Mouse (Mus musculus) left cerebral cortex, postnatal 10 days (tissue): ENCODE data around the gene Dnah10. TPM values are rescaled to one million over a fixed set of nuclear protein-coding genes. Genes with fewer than 3 reads are reported as not detected.
"Not testable (repeated sequence)": the region's sequence is repeated elsewhere in the genome, so short reads cannot be mapped to it uniquely, and the experiment has no call there.

Experiments
- DNase-seq, 2 experiments: peaks; one replicate each; pipeline ENCODE4 v3.0.0; 2021 to 2022; ENCODE audit warnings: low spot score in 2 of 2, mixed read lengths in 1 of 2; ENCODE audit errors: extremely low spot score in 1 of 2
- intact Hi-C: fragments of 180-260 bp; cut with DNase I; formaldehyde crosslinking; loops from one replicate; pipeline ENCODE4 v1.15.1; 2025
- total RNA-seq, 2 experiments: library from RNA; stranded (reverse); gene quantifications; 2 replicates each; pipeline ENCODE4 v1.2.3; 2021

The Dnah10 gene
- under 1 TPM; 0.75 to 0.90 TPM for total RNA-seq

- DNase-seq, result peak; percentile 15 to 63
- intact Hi-C loops, result no loop called here
Observed at GRCm38 (mm10) chr5:124724997-124725396, at the start of gene Dnah10. Gene Dnah10, plus strand, starts transcription at chr5:124725085.

- intact Hi-C loops, result no loop called here
- no peak for DNase-seq
Observed at GRCm38 (mm10) chr5:124713741-124714140, 11.1 kb upstream of the Dnah10 start.

GRCm38 (mm10) chr5:124715135-124715534 lies 9.8 kb upstream of the Dnah10 start:
- DNase-seq, result peak in 1 of 2 experiments; percentile 70
- intact Hi-C loops, result no loop called here

GRCm38 (mm10) chr5:124717969-124718368 lies 6.9 kb upstream of the Dnah10 start:
- DNase-seq, result no peak
- intact Hi-C loops, result no loop called here

- intact Hi-C loops, result no loop called here
- no peak for DNase-seq
Observed at GRCm38 (mm10) chr5:124718396-124718795, 6.5 kb upstream of the Dnah10 start.

GRCm38 (mm10) chr5:124723125-124723524 lies 1.8 kb upstream of the Dnah10 start:
- intact Hi-C loops, result no loop called here
- no peak for DNase-seq

GRCm38 (mm10) chr5:124729662-124730206 lies 4.8 kb downstream of the Dnah10 start:
- intact Hi-C loops, result loop anchor here (5.0 kb wide), 1 partner anchor 133 kb away; the partner anchor contains the start of genes Ccdc92 and Zfp664
- no peak for DNase-seq

GRCm38 (mm10) chr5:124733961-124734360 lies 9.1 kb downstream of the Dnah10 start:
- no peak for DNase-seq
- intact Hi-C loops, result loop anchor here (5.0 kb wide), 1 partner anchor 128 kb away; the partner anchor contains the start of genes Ccdc92 and Zfp664

GRCm38 (mm10) chr5:124741898-124742599 lies 17.2 kb downstream of the Dnah10 start:
- intact Hi-C loops, result no loop called here

GRCm38 (mm10) chr5:124743841-124744240 lies 19.0 kb downstream of the Dnah10 start:
- no peak for DNase-seq
- intact Hi-C loops, result no loop called here

More at GRCm38 (mm10) chr5:124741898-124742599, 17.2 kb downstream of the Dnah10 start:
- DNase-seq, result no peak

- intact Hi-C loops, result no loop called here
Observed at GRCm38 (mm10) chr5:124746220-124746619, 21.3 kb downstream of the Dnah10 start.

GRCm38 (mm10) chr5:124748296-124748695 lies 23.4 kb downstream of the Dnah10 start:
- intact Hi-C loops, result no loop called here
- no peak for DNase-seq

More at GRCm38 (mm10) chr5:124746220-124746619, 21.3 kb downstream of the Dnah10 start:
- DNase-seq, result no peak

- intact Hi-C loops, result no loop called here
Observed at GRCm38 (mm10) chr5:124751656-124752055, 26.8 kb downstream of the Dnah10 start.

GRCm38 (mm10) chr5:124761011-124761410 lies 36.1 kb downstream of the Dnah10 start:
- DNase-seq, result no peak

More at GRCm38 (mm10) chr5:124751656-124752055, 26.8 kb downstream of the Dnah10 start:
- no peak for DNase-seq

GRCm38 (mm10) chr5:124761787-124762186 lies 36.9 kb downstream of the Dnah10 start:
- DNase-seq, result no peak
- intact Hi-C loops, result no loop called here

More at GRCm38 (mm10) chr5:124761011-124761410, 36.1 kb downstream of the Dnah10 start:
- intact Hi-C loops, result no loop called here

- DNase-seq, result no peak
- intact Hi-C loops, result no loop called here
Observed at GRCm38 (mm10) chr5:124774552-124774951, 49.7 kb downstream of the Dnah10 start.

GRCm38 (mm10) chr5:124776289-124776688 lies 51.4 kb downstream of the Dnah10 start:
- DNase-seq, intact Hi-C loops: not testable (repeated sequence)

GRCm38 (mm10) chr5:124777178-124777709 lies 52.4 kb downstream of the Dnah10 start:
- peak; percentile 12 to 70 for DNase-seq
- intact Hi-C loops, result no loop called here

- intact Hi-C loops, result loop anchor here (5.0 kb wide), 1 partner anchor 82 kb away; the partner anchor contains the start of genes Ccdc92 and Zfp664
Observed at GRCm38 (mm10) chr5:124779926-124780325, 55.0 kb downstream of the Dnah10 start.

GRCm38 (mm10) chr5:124781696-124782095 lies 56.8 kb downstream of the Dnah10 start:
- intact Hi-C loops, result loop anchor here (5.0 kb wide), 1 partner anchor 81 kb away; the partner anchor contains the start of genes Ccdc92 and Zfp664
- DNase-seq, result no peak

More at GRCm38 (mm10) chr5:124779926-124780325, 55.0 kb downstream of the Dnah10 start:
- DNase-seq, result no peak
